Mouse (Mus musculus) limb, embryonic 15.5 days (tissue): ENCODE results near the gene Aff3. TPM values are rescaled to one million over a fixed set of nuclear protein-coding genes. Genes with fewer than 3 reads are reported as not detected.

ENCODE experiments used
- ATAC-seq: fragments of 200-750 bp; cut with Nextera tagmentation; 2 replicates; pipeline ENCODE4 v1.8.0; 2017; ENCODE audit warnings: low read depth, moderate TSS enrichment; ENCODE audit not compliant: insufficient number of reproducible peaks, low FRiP score, low TSS enrichment
- H3K27ac ChIP-seq: fragments of 300-500 bp; sonication (generic); 2 replicates; pipeline ENCODE4 v1.5.1; 2015; ENCODE audit warnings: moderate library complexity, mild to moderate bottlenecking, inconsistent platforms
- H3K27me3 ChIP-seq: fragments of 300-500 bp; sonication (generic); 2 replicates; pipeline ENCODE4 v1.6.1; 2015; ENCODE audit warnings: inconsistent platforms
- H3K36me3 ChIP-seq: fragments of 300-500 bp; sonication (generic); 2 replicates; pipeline ENCODE4 v1.6.1; 2015; ENCODE audit warnings: inconsistent platforms
- H3K4me1 ChIP-seq: fragments of 300-500 bp; sonication (generic); 2 replicates; pipeline ENCODE4 v1.6.1; 2015; ENCODE audit warnings: inconsistent platforms
- H3K4me2 ChIP-seq: fragments of 300-500 bp; sonication (generic); 2 replicates; pipeline ENCODE4 v1.6.1; 2015; ENCODE audit warnings: mild to moderate bottlenecking, inconsistent platforms
- H3K4me3 ChIP-seq: fragments of 300-500 bp; sonication (generic); 2 replicates; pipeline ENCODE4 v1.5.1; 2015; ENCODE audit warnings: mild to moderate bottlenecking, inconsistent platforms
- H3K9ac ChIP-seq: fragments of 300-500 bp; sonication (generic); 2 replicates; pipeline ENCODE4 v1.6.1; 2015; ENCODE audit warnings: inconsistent platforms
- H3K9me3 ChIP-seq: fragments of 300-500 bp; sonication (generic); 2 replicates; pipeline ENCODE4 v1.6.1; 2016; ENCODE audit warnings: inconsistent platforms
- WGBS: fragments of 180-500 bp; shearing (Covaris S2); methylation state at CpG from one replicate; pipeline ENCODE4 v1.1.7; 2015; 5-methylcytosine and 5-hydroxymethylcytosine counted together
- polyA plus RNA-seq: library from polyadenylated mRNA; unstranded; fragments of >200 nt; fragmentation: Nextera tagmentation; extraction: Ambion mirVana; gene quantifications from 2 replicates; pipeline ENCODE4 v1.2.1, GENCODE M21; 2015

Aff3 gene
- polyA plus RNA-seq, 1 experiment from 2014 or later: 12.0 TPM

DNA sequence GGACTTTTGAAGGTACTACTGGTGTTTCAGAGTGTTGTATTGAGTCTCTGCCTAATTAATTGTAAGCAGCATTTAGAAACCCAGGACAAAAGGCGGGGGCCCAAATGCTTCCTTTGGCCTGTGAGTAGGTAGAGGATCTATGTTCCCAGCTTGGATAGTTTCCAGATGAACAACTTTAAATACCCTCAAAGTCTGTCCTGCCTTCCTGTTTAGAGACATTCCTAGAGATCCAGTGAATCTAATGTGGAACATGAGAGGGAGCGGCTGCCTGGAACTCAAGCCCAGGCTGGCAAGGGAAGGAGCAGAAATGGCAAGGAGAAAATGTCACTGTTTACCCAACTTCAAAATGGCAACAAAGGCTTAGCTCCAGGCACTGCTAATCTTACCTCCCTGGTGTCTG is 300.9 kb downstream of the Aff3 start:
- Histone ChIP-seq H3K4me2 (no peak overlapping the region), H3K27ac (no peak overlapping the region), H3K4me3 (no peak overlapping the region), H3K4me1 (peaks cover 32% of the 10 kb centered on the region), H3K36me3 (no peaks in the 10 kb centered on the region), H3K9me3 (no peaks in the 10 kb centered on the region), H3K27me3 (no peaks in the 10 kb centered on the region), H3K9ac (no peak overlapping the region)
- 58% methylated on average over 2 of the region's 2 CpGs for WGBS
- ATAC-seq: no peak

- 87% methylated on average over 3 of the region's 3 CpGs for WGBS
- Histone ChIP-seq H3K4me1 (peaks cover 37% of the 10 kb centered on the region), H3K27me3 (no peaks in the 10 kb centered on the region), H3K9me3 (no peaks in the 10 kb centered on the region), H3K9ac (no peak overlapping the region), H3K36me3 (no peaks in the 10 kb centered on the region), H3K4me3 (no peak overlapping the region), H3K27ac (no peak overlapping the region), H3K4me2 (no peak overlapping the region)
- ATAC-seq: no peak
These were observed 302.5 kb downstream of the Aff3 start for GRCm38 (mm10) chr1:38362275-38362674.

GRCm38 (mm10) chr1:38358797-38359349 is 305.9 kb downstream of the Aff3 start:
- ATAC-seq: no peak
- H3K4me1 ChIP-seq: peaks cover 27% of the 10 kb centered on the region
- H3K9ac ChIP-seq: no peak overlapping the region
- H3K27ac ChIP-seq: no peak overlapping the region
- WGBS: 65% methylated on average over 26 of the region's 26 CpGs
- H3K4me2 ChIP-seq: no peak overlapping the region
- no peak overlapping the region for H3K4me3 ChIP-seq
- H3K36me3 ChIP-seq: no peaks in the 10 kb centered on the region
- no peaks in the 10 kb centered on the region for H3K27me3 ChIP-seq
- no peaks in the 10 kb centered on the region for H3K9me3 ChIP-seq

GRCm38 (mm10) chr1:38357933-38358796 is 306.6 kb downstream of the Aff3 start:
- no peak for ATAC-seq
- no peak overlapping the region for H3K4me2 ChIP-seq
- H3K4me1 ChIP-seq: peaks cover 20% of the 10 kb centered on the region
- H3K27me3 ChIP-seq: no peaks in the 10 kb centered on the region
- no peaks in the 10 kb centered on the region for H3K9me3 ChIP-seq
- no peaks in the 10 kb centered on the region for H3K36me3 ChIP-seq
- WGBS: 44% methylated on average over 10 of the region's 10 CpGs
- no peak overlapping the region for H3K9ac ChIP-seq
- no peak overlapping the region for H3K27ac ChIP-seq
- H3K4me3 ChIP-seq: no peak overlapping the region

GRCm38 (mm10) chr1:38354585-38354984 is 310.2 kb downstream of the Aff3 start:
- 35% methylated on average over 4 of the region's 4 CpGs for WGBS
- Histone ChIP-seq H3K27me3 (no peaks in the 10 kb centered on the region), H3K36me3 (no peaks in the 10 kb centered on the region), H3K9me3 (no peaks in the 10 kb centered on the region), H3K9ac (no peak overlapping the region), H3K4me1 (peaks cover 18% of the 10 kb centered on the region), H3K4me2 (no peak overlapping the region), H3K27ac (no peak overlapping the region), H3K4me3 (no peak overlapping the region)
- no peak for ATAC-seq

DNA sequence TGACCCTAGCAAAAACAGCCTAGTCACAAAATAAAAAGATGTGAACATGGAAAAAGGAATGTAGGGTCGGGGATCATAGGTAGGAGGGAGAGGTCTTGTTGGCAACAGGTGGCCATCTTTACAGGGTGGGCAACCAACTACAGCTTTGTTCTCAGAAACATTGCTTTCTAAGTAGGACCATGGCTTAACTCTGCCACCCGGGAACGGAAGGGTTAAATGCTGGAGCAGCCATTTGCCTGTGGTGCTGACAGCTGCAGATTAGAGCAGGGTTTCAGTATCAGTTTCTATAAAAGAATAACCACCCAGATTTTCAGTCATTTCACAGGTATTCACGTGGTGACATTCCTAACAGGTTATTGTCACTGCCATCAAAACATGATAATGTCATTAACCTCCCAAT is 317.4 kb downstream of the Aff3 start:
- H3K27ac ChIP-seq: no peak overlapping the region
- H3K36me3 ChIP-seq: no peaks in the 10 kb centered on the region
- ATAC-seq: no peak
- 82% methylated on average over 4 of the region's 4 CpGs for WGBS
- no peaks in the 10 kb centered on the region for H3K9me3 ChIP-seq
- H3K9ac ChIP-seq: no peak overlapping the region
- no peak overlapping the region for H3K4me2 ChIP-seq
- no peak overlapping the region for H3K4me3 ChIP-seq
- H3K27me3 ChIP-seq: no peaks in the 10 kb centered on the region
- H3K4me1 ChIP-seq: 0 out of 2 replicates have a peak, but pooled peaks cover 3% of the 10 kb centered on the region

- H3K4me1 ChIP-seq: peaks cover 5% of the 10 kb centered on the region; the same call in 1 of the 2 replicates
- H3K4me2 ChIP-seq: no peak overlapping the region
- H3K9ac ChIP-seq: no peak overlapping the region
- H3K27ac ChIP-seq: no peak overlapping the region
- no peaks in the 10 kb centered on the region for H3K9me3 ChIP-seq
- no peak overlapping the region for H3K4me3 ChIP-seq
- H3K36me3 ChIP-seq: no peaks in the 10 kb centered on the region
- no peaks in the 10 kb centered on the region for H3K27me3 ChIP-seq
- ATAC-seq: no peak
- 72% methylated on average over 7 of the region's 7 CpGs for WGBS
These were observed 330.5 kb downstream of the Aff3 start for GRCm38 (mm10) chr1:38334206-38334605.

DNA sequence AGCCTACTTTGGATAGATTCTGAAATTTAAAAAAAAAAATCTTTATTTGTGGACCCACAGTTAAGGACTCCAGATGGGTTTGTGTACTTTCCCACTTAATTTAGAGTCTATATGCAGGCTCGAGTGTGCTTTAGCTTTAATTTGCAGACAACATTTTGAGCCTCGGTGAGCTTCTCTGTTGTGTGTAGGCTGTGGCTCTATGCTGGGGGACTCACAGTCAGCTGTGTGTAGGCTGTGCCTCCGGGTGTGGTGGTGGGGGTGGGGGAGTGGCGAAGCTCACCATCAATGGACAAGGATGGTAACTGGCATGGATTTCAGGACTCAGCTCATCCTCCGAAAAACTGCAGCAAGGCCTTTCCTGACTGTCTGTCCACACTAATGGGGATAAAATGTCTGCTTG is 331.8 kb downstream of the Aff3 start:
- no peak overlapping the region for H3K4me2 ChIP-seq
- no peaks in the 10 kb centered on the region for H3K36me3 ChIP-seq
- no peak overlapping the region for H3K9ac ChIP-seq
- H3K4me3 ChIP-seq: no peak overlapping the region
- H3K9me3 ChIP-seq: no peaks in the 10 kb centered on the region
- 90% methylated on average over 5 of the region's 5 CpGs for WGBS
- H3K27ac ChIP-seq: no peak overlapping the region
- H3K27me3 ChIP-seq: no peaks in the 10 kb centered on the region
- no peak for ATAC-seq
- H3K4me1 ChIP-seq: peaks cover 5% of the 10 kb centered on the region; the same call in 1 of the 2 replicates

- Histone ChIP-seq H3K4me2 (no peak overlapping the region), H3K9me3 (no peaks in the 10 kb centered on the region), H3K36me3 (no peaks in the 10 kb centered on the region), H3K27ac (no peak overlapping the region), H3K27me3 (no peaks in the 10 kb centered on the region), H3K9ac (no peak overlapping the region), H3K4me3 (no peak overlapping the region), H3K4me1 (peaks cover 7% of the 10 kb centered on the region)
- ATAC-seq: no peak
- 71% methylated on average over 5 of the region's 5 CpGs for WGBS
These were observed 340.5 kb downstream of the Aff3 start for GRCm38 (mm10) chr1:38324206-38324605.

- ATAC-seq: no peak
- no peaks in the 10 kb centered on the region for H3K27me3 ChIP-seq
- peaks cover 10% of the 10 kb centered on the region for H3K4me1 ChIP-seq
- H3K4me2 ChIP-seq: no peak overlapping the region
- H3K9ac ChIP-seq: no peak overlapping the region
- no peaks in the 10 kb centered on the region for H3K9me3 ChIP-seq
- WGBS: 93% methylated on average over 8 of the region's 8 CpGs
- H3K27ac ChIP-seq: no peak overlapping the region
- H3K4me3 ChIP-seq: no peak overlapping the region
- no peaks in the 10 kb centered on the region for H3K36me3 ChIP-seq
These were observed 342.9 kb downstream of the Aff3 start for GRCm38 (mm10) chr1:38321861-38322260.

DNA sequence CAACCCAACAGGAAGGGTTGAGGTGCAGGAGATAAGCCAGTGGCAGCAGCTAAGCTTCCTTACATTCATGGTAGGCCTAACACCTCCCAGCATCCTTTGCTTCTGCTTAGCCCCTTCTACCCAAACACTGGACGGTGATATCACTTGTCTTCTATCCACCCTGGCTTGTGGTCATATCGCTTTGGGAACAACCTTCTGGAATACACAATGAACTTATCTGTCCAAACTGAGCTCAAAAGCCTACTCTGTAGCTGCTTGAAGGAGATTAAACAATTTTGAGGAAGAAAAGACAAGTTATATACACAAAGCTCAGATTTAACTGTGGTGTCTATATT is 343.8 kb downstream of the Aff3 start:
- 83% methylated on average over 2 of the region's 2 CpGs for WGBS
- Histone ChIP-seq H3K36me3 (no peaks in the 10 kb centered on the region), H3K27me3 (no peaks in the 10 kb centered on the region), H3K4me2 (no peak overlapping the region), H3K9me3 (no peaks in the 10 kb centered on the region), H3K4me3 (no peak overlapping the region), H3K27ac (no peak overlapping the region), H3K9ac (no peak overlapping the region), H3K4me1 (peaks cover 10% of the 10 kb centered on the region)
- ATAC-seq: no peak

DNA sequence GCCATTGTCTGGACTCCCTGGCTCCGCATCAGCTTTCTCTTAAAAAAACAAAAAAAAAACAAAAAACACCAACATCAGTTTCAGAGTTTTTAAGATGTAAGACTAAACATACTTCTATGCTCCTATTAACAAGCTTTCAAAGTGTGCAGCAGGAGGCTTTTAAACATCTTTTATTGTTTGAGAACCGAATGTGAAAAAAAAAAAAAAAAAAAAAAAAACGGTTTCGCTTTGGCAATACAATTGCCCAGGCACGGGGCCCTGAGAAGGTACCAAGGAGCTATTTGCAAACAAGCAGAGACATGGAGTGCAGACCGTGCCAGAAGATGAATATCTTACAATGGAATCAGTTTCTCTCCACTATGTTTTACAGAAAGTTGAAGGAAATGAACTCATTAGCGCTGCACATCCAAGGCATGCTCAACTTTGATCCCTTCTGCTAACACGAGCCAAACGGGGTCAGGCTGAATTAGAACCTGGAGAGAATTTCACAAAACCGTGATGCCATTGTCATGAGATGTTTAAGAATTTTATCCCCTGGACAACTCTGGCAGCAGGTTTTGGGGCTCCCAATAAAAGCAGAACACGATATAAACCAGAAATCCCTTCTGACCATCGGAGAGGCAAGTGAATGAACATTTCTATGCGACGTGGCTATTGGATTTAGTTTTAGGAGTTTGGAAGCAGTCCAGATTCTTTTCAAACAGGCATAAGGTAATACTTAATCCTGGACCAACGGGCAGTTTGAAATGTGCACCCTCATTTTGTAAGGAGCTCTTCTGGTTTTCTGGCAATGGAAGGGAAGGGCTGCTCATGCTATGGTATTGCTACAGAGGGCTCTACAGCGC is 344.4 kb downstream of the Aff3 start:
- Histone ChIP-seq H3K27ac (no peak overlapping the region), H3K27me3 (no peaks in the 10 kb centered on the region), H3K9ac (no peak overlapping the region)

More for the DNA sequence above, 344.4 kb downstream of the Aff3 start:
- ATAC-seq: peak; percentile 35; the same call in 1 of the 2 replicates
- H3K4me2 ChIP-seq: peak overlapping the region; percentile 30
- H3K36me3 ChIP-seq: no peaks in the 10 kb centered on the region
- H3K9me3 ChIP-seq: no peaks in the 10 kb centered on the region
- H3K4me1 ChIP-seq: peaks cover 10% of the 10 kb centered on the region
- WGBS: 32% methylated on average over 16 of the region's 16 CpGs
- no peak overlapping the region for H3K4me3 ChIP-seq
